Mouse (Mus musculus) frontal cortex, postnatal 14 days (tissue): ENCODE measurements at regions not wholly inside any gene's neighbourhood (a gene's known extent, or its start where the extent isn't known, plus 50 kb on each side); places are given as distances from the start of the nearest gene placed in this dataset.

Experiments
- DNase-seq, 2 experiments: peaks; one replicate each; pipeline ENCODE4 v3.0.0; 2022; ENCODE audit warnings: low spot score in 2 of 2

GRCm38 (mm10) chr6:117114859-117115258, 53.5 kb upstream of the Cxcl12 start:
- DNase-seq: no peak

- DNase-seq: no peak
Observed at GRCm38 (mm10) chr6:117118081-117118480, 50.3 kb upstream of the Cxcl12 start.
